Mouse (Mus musculus): Measurements from ENCODE around the gene Mrpl54. TPM values are rescaled to one million over a fixed set of nuclear protein-coding genes. Genes with fewer than 3 reads are reported as not detected.

Gene Mrpl54
- polyA plus RNA-seq, 1 experiment from 2014 or later = 189 TPM

DNA sequence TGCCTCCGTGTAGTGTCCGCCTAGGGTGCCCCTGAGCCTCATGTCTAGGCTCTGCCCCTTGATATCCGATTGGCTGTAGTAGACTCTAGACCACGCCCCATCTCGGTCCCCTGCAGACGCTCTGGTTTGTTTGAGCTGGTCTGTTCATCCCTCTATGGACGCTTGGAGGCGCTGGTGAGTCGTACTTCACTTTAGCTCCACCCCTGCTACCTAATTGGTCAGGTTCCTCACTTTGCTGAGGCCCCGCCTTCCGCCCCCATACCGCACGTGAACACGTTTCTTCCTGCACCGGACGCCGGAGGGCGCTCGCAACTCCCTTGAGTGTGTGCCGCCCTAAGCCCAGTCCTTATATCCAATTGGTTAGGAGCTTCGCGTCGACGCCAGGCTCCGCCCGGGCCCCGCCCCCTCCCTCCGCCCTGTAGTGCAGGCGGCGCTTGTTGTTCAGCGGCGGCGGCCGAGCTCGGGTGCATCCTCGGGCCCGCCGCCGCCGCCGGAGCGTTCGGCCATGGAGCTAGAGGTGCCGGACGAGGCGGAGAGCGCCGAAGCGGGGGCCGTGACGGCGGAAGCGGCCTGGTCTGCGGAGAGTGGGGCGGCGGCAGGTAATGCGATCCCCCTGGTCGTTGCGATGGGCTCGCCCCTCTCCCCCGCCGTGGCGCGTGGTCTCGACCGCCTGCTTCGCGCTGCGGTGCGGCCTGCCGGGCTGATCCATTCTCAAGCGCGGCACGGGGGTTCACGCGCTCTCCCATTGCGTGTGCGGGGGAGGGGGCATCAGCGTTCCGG, 26.0 kb upstream of the Mrpl54 start, which contains the start of gene Pip5k1c:
Gene Pip5k1c (plus strand): TSS at position 410 of the 780 bp plus-strand sequence.
- H3K4me1 ChIP-seq = peaks cover 50% of the 10 kb centered on the region

DNA sequence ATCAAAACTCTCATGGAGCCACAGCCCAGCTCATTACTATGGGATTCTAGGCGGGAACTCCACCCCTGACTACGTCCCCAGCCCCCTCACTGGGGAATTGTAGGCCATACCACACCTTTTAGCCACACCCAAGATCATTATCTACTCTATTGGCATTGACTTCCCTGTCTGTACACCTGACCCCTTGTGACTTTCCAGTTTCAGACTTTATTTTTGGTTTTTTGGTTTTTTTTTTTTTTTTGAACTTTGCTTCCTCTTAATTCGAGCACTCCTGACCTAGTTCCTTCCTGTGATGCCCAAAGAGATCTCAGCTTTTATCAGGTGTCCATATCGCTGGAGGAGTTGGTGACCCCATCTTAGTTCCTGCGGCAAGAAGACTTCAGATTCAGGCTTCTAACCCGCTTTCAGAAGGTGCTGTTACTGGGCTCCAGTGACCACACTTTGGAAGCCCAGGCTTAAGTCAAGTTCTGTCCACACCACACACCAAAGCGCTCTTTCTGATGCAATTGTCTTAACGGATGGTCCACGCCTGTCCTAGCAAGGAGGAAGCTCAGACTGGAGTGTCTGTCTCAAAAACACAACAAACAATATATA, 24.9 kb upstream of the Mrpl54 start, which contains the start of gene Tjp3:
Gene Tjp3 (minus strand): TSS at position 71 of the 594 bp plus-strand sequence.
- WGBS = 65% methylated on average over 9 of the region's 9 CpGs
- peak within 1 kb of the TSS; percentile 10; the same call in 1 of the 2 replicates for H3K4me2 ChIP-seq
- H3K4me3 ChIP-seq = peak within 1 kb of the TSS; percentile 86
- H3K4me1 ChIP-seq = peaks cover 44% of the 10 kb centered on the region
- H3K36me3 ChIP-seq = peaks cover 11% of the 10 kb centered on the region; the same call in 1 of the 2 replicates
- no peak within 1 kb of the TSS for H3K9ac ChIP-seq
- H3K27ac ChIP-seq = peak within 1 kb of the TSS; percentile 50; the same call in 1 of the 2 replicates
- H3K9me3 ChIP-seq = no peaks in the 10 kb centered on the region
- H3K27me3 ChIP-seq = peaks cover 32% of the 10 kb centered on the region
- ATAC-seq (ENCODE audit: insufficient number of reproducible peaks, low FRiP score, low TSS enrichment, low read depth) = no peak

More for the DNA sequence above, 26.0 kb upstream of the Mrpl54 start, which contains the start of gene Pip5k1c:
- Histone ChIP-seq H3K27ac (peak within 1 kb of the TSS; percentile 91), H3K4me2 (peak within 1 kb of the TSS; percentile 79), H3K9ac (peak within 1 kb of the TSS; percentile 74), H3K9me3 (no peaks in the 10 kb centered on the region), H3K36me3 (peaks cover 12% of the 10 kb centered on the region; the same call in 1 of the 2 replicates), H3K27me3 (peaks cover 24% of the 10 kb centered on the region), H3K4me3 (peak within 1 kb of the TSS; percentile 86)
- ATAC-seq (ENCODE audit: insufficient number of reproducible peaks, low FRiP score, low TSS enrichment, low read depth) = peak; percentile 95
- WGBS = under 1% methylated on average over 67 of the region's 80 CpGs

DNA sequence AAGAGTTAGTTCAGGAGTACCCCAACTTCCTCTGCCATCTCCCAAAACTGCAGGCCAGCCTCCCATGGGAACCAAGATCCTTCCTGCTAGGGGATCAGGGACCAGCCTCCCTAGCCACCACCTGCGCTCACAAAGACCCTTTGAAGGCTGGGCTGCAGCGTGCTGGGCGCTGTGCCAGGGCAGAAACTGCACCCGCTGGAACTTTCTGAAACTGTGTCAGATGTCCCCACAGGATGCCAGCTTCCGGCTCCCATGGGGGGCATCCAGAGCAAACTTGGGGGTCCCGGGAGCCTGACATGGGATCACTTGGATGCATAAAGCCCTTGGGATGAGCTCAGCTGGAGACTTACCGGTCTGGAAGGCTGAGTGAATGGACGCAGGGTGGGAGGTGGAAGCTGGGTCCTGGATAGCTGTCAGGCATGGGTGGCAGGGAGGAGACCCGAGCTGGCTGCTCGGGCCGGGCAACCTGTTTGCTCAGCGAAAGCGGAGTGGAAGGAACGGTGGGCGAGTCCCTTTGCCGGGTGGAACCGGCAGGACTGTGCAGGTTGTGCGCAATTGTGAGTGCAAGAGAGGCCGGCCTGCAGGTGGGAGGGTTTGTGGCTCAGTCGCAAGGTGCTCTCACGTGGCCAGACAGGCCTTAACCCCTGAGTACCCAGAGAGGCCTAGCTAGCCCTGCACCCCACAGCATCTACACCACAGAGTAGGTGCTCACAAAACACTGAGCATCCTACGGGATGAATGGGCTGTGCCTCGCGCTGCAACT, 24.1 kb upstream of the Mrpl54 start:
- H3K27ac ChIP-seq = peak overlapping the region; percentile 50; the same call in 1 of the 2 replicates
- WGBS = 13% methylated on average over 24 of the region's 24 CpGs
- H3K9me3 ChIP-seq = no peaks in the 10 kb centered on the region
- H3K36me3 ChIP-seq = peaks cover 4% of the 10 kb centered on the region; the same call in 1 of the 2 replicates
- H3K4me2 ChIP-seq = 0 out of 2 replicates have a peak overlapping the region, but pooled peaks have one; percentile 10
- H3K9ac ChIP-seq = no peak overlapping the region
- ATAC-seq (ENCODE audit: insufficient number of reproducible peaks, low FRiP score, low TSS enrichment, low read depth) = no peak
- H3K4me1 ChIP-seq = peaks cover 49% of the 10 kb centered on the region
- H3K4me3 ChIP-seq = peak overlapping the region; percentile 18
- H3K27me3 ChIP-seq = peaks cover 32% of the 10 kb centered on the region

DNA sequence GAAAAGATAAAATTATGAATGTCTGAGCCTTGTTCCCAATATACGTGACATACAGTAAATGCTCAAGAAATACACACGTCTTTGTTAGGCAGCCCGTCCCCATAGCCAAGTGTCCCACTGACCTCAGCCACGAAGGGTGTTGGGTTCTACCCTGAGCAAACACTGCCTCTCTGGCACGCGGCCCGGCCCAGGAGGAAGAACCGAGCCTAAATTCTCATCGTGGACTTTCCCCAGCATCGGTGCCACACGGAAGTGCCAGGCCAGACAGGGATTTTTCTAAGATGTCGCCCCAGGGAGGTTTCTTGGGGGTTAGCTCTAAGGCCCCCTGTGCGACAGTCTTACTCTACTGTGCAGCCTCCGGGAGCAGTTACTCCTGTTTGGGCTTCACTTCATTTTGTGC, 23.1 kb upstream of the Mrpl54 start:
- H3K4me1 ChIP-seq = peaks cover 51% of the 10 kb centered on the region
- H3K27me3 ChIP-seq = peaks cover 41% of the 10 kb centered on the region
- H3K4me2 ChIP-seq = no peak overlapping the region
- no peak overlapping the region for H3K27ac ChIP-seq
- H3K9ac ChIP-seq = no peak overlapping the region
- no peaks in the 10 kb centered on the region for H3K36me3 ChIP-seq
- H3K9me3 ChIP-seq = no peaks in the 10 kb centered on the region
- no peak overlapping the region for H3K4me3 ChIP-seq
- WGBS = 60% methylated on average over 14 of the region's 14 CpGs
- ATAC-seq (ENCODE audit: insufficient number of reproducible peaks, low FRiP score, low TSS enrichment, low read depth) = no peak

DNA sequence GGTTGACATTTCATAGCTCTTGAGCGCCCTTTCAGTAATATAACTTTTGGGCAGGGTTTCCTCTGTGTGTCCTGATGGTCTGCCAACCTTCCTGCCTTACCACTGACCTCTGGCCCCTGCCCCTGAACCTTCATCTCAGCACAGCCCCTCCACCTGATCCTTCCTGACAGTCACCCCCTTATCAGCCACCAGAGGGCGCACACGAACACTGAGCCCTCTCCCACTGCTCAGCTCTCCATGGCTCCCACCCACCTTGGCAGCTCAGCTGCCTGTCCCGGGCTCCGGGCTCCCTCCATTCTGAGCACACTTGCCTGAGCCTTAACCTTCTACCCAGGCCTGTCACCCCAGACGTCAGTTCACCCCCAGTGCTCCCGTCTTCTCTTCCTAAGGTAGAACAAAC, 22.5 kb upstream of the Mrpl54 start:
- H3K9ac ChIP-seq = no peak overlapping the region
- H3K27me3 ChIP-seq = peaks cover 46% of the 10 kb centered on the region
- H3K4me2 ChIP-seq = no peak overlapping the region
- no peak overlapping the region for H3K4me3 ChIP-seq
- no peak overlapping the region for H3K27ac ChIP-seq
- WGBS = 2% methylated on average over 7 of the region's 7 CpGs
- H3K4me1 ChIP-seq = peaks cover 47% of the 10 kb centered on the region
- H3K9me3 ChIP-seq = no peaks in the 10 kb centered on the region
- no peak for ATAC-seq (ENCODE audit: insufficient number of reproducible peaks, low FRiP score, low TSS enrichment, low read depth)
- H3K36me3 ChIP-seq = no peaks in the 10 kb centered on the region

DNA sequence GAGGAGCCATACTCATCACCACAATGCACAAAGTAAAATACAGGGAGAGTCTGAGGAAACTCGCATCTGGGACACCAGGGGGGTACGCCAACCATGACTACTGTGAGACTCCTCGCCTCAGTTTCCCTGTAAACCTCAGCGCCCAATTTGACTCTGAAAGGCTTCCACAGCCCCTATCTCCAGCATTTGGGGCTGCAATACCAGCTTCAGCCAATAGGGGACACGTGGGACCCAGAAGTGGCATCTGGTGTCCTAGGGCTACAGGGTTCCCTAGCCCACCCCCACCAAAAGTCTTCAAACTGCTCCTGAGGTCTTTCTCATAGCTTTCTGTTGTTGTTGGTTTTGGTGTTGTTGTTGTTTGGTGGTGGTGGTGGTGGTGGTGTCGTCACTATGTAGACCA, 21.9 kb upstream of the Mrpl54 start:
- H3K4me2 ChIP-seq = no peak overlapping the region
- WGBS = 32% methylated on average over 6 of the region's 6 CpGs
- H3K4me1 ChIP-seq = peaks cover 41% of the 10 kb centered on the region

DNA sequence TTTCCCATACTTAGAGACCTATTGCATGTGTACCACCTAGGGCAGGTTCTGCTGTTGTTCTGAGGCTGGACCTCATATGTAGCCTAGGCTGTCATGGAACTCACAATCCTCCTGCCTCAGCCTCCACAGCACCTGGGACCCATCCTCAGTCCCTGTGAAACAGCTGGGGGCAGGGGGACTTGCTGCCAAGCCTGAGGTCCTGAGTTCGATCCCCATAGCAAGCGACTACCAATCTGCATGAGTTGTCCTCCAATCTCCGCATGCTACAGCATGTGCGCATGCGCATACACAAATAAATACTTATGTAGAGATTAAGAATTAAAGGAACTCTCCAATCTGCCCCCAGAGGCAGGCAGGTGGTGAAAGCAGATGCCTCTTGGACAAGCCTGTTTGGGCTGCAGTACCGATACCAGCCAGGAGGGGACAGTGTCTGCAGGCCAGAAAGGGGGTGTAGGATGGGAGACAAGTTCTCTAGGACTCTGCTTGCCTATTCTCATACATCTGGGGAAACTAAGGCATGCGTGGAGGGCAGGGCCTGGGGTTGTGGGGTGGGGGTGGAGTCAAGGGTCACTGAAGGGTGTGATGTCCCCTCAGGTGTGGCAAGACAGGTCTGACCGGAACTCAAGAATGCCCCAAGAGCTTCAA, 20.9 kb upstream of the Mrpl54 start:
- Histone ChIP-seq H3K9ac (no peak overlapping the region), H3K36me3 (no peaks in the 10 kb centered on the region), H3K27ac (no peak overlapping the region), H3K4me2 (no peak overlapping the region), H3K27me3 (peaks cover 62% of the 10 kb centered on the region), H3K9me3 (no peaks in the 10 kb centered on the region), H3K4me1 (peaks cover 41% of the 10 kb centered on the region), H3K4me3 (no peak overlapping the region)
- 59% methylated on average over 8 of the region's 8 CpGs for WGBS
- no peak for ATAC-seq (ENCODE audit: insufficient number of reproducible peaks, low FRiP score, low TSS enrichment, low read depth)

More for the DNA sequence above, 21.9 kb upstream of the Mrpl54 start:
- Histone ChIP-seq H3K9me3 (no peaks in the 10 kb centered on the region), H3K4me3 (no peak overlapping the region), H3K27me3 (peaks cover 53% of the 10 kb centered on the region), H3K9ac (no peak overlapping the region), H3K27ac (no peak overlapping the region), H3K36me3 (no peaks in the 10 kb centered on the region)
- ATAC-seq (ENCODE audit: insufficient number of reproducible peaks, low FRiP score, low TSS enrichment, low read depth) = no peak

DNA sequence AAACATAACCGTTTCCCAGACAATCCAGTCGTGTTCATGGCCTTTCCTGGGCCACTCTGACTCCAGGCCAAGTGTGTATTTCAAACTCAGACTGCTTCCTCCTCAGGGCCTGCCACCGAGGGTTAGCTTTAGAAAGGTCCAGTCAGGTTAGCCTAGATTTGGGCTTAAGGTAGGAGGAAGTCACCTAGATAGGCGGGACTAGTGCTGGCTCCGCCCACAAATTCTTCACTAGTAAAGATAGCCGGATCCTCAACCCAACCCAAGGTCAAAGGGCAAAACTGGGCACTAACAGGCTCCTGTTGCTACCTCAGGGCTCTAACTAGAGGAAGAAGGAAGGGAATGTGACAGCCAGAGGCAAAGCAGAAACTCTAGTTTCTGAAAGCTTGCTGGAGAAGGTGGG, 19.9 kb upstream of the Mrpl54 start:
- H3K9me3 ChIP-seq = no peaks in the 10 kb centered on the region
- H3K27me3 ChIP-seq = peaks cover 68% of the 10 kb centered on the region
- 34% methylated on average over 6 of the region's 6 CpGs for WGBS
- no peaks in the 10 kb centered on the region for H3K36me3 ChIP-seq
- no peak for ATAC-seq (ENCODE audit: insufficient number of reproducible peaks, low FRiP score, low TSS enrichment, low read depth)
- no peak overlapping the region for H3K27ac ChIP-seq
- no peak overlapping the region for H3K4me2 ChIP-seq
- H3K4me3 ChIP-seq = no peak overlapping the region
- no peak overlapping the region for H3K9ac ChIP-seq
- H3K4me1 ChIP-seq = peaks cover 41% of the 10 kb centered on the region

DNA sequence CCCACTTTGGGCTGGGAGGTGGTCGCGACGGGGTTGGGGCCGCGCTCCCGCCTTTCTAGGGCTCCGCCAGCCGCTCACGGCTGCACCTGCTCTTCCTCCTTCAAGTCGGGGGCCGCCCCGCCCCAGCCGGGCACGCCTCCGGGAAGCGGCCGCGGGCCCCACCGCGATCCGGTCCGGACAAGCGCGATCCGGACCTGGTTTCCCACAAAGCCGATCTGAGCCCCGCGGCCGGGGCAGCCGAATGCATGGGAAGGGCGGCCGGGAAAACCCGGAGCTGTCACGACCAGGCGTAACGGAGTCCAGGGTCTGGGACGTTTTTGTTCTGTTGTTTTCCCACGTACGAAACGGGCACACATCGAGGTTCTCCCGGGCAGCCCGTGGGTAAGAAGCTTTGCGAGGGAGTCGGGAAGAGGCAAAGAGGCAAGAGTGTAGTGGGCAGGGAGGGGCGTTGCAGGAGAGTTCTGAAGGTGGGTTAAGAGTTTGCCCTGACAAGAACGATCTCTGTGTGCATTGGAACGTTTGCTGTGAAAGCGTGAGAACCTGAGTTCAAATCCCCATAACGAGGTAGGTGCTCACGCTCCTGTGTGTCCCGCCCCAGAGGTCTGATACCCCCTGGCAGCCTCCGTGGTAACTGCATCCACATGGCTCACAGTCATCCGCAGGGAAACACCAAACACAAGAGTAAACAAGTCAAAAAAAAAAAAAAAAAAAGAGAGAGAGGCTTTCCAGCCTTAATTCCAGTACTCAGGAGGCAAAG, 19.1 kb upstream of the Mrpl54 start:
- peak overlapping the region; percentile 44 for H3K4me3 ChIP-seq
- no peaks in the 10 kb centered on the region for H3K9me3 ChIP-seq
- H3K27me3 ChIP-seq = peaks cover 69% of the 10 kb centered on the region
- peak; percentile 48; the same call in 1 of the 2 replicates for ATAC-seq (ENCODE audit: insufficient number of reproducible peaks, low FRiP score, low TSS enrichment, low read depth)
- 1% methylated on average over 52 of the region's 54 CpGs for WGBS
- no peak overlapping the region for H3K27ac ChIP-seq
- H3K36me3 ChIP-seq = no peaks in the 10 kb centered on the region
- peak overlapping the region; percentile 85 for H3K4me2 ChIP-seq
- peak overlapping the region; percentile 39; the same call in 1 of the 2 replicates for H3K9ac ChIP-seq
- H3K4me1 ChIP-seq = peaks cover 34% of the 10 kb centered on the region

DNA sequence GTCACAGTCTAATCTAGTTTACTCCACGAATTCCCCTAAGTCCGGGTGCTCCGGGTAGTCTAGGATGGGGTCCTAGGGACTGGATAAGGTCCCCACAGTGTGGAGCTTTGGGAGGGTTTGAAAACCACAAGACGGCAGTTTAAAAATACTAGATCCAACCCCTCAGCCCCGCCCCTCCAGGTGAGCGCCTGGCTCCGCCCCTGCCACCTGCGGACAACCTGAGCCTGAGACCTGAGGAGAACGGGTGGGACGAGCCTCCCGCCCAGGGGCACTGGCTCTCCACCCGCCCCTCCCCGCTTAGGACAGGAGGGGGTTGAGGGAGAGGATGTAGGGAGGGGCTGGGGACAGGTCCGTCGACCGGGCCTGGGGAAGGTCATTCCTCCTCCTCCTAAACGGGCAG, 18.0 kb upstream of the Mrpl54 start:
- H3K4me1 ChIP-seq = peaks cover 24% of the 10 kb centered on the region
- H3K9ac ChIP-seq = no peak overlapping the region
- no peak for ATAC-seq (ENCODE audit: insufficient number of reproducible peaks, low FRiP score, low TSS enrichment, low read depth)
- H3K27me3 ChIP-seq = peaks cover 64% of the 10 kb centered on the region
- no peaks in the 10 kb centered on the region for H3K36me3 ChIP-seq
- H3K4me2 ChIP-seq = peak overlapping the region; percentile 85; the same call in 1 of the 2 replicates
- peak overlapping the region; percentile 44 for H3K4me3 ChIP-seq
- 6% methylated on average over 17 of the region's 17 CpGs for WGBS
- no peak overlapping the region for H3K27ac ChIP-seq
- H3K9me3 ChIP-seq = no peaks in the 10 kb centered on the region

Measured in limb, embryonic 15.5 days (tissue).